Mouse (Mus musculus): ENCODE measurements at regions not wholly inside any gene's neighbourhood (a gene's known extent, or its start where the extent isn't known, plus 50 kb on each side); places are given as distances from the start of the nearest gene placed in this dataset.

DNA sequence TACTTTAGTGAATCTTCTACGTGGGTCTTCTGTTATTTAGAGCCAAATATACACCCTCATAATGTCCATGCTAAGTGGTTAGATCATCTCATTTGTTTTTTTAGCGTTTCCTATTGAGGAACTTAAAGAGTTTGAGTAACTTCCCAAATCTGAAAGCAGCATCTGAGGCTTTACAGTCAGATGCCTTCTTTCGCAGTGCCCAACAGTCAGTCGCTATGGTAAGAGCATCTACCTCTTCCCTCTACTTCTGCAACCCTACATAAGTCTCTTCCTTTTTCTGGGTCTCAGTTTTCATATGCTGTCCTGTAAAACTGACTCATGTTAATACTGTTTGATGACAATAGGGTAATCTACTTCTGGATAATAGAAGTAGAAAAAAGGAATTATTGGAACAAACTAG, 146.8 kb downstream of the Ktn1 start:
- Histone ChIP-seq H3K4me1 (no peaks in the 10 kb centered on the region), H3K27me3 (replicated peaks) (no peaks in the 10 kb centered on the region), H3K9me3 (no peaks in the 10 kb centered on the region), H3K36me3 (replicated peaks; ENCODE audit: low read length) (no peaks in the 10 kb centered on the region), H3K4me3 (replicated peaks) (no peak overlapping the region)
- no peak for TF ChIP-seq FLI1 (IDR thresholded peaks at IDR 0.05; ENCODE audit: low read length)
- no peak for TF ChIP-seq GATA1 (IDR thresholded peaks at IDR 0.05; ENCODE audit: borderline replicate concordance, low read length)

DNA sequence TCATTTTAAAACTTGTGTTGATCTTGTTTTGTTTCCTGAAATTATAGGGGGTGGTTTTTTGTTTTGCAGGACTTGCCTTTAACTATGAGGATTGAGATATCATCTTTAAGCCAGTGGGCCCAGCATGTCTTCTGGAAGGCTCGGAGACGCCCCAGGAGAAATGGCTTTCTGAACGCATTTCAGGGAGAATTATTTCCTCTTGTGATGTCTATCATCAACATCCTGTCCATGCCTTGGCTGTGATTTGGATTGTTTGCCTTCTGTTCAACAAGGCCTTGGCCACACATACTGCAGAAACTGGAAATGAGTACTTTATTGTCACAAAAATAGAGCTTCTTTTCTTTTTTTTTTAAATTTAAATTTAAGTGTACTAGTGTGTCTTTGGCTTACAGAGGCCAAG, 150.0 kb downstream of the Ktn1 start:
- no peak overlapping the region for H3K4me3 ChIP-seq (replicated peaks)
- H3K36me3 ChIP-seq (replicated peaks; ENCODE audit: low read length): no peaks in the 10 kb centered on the region
- no peaks in the 10 kb centered on the region for H3K27me3 ChIP-seq (replicated peaks)
- TF ChIP-seq FLI1 (IDR thresholded peaks at IDR 0.05; ENCODE audit: low read length) (no peak), GATA1 (IDR thresholded peaks at IDR 0.05; ENCODE audit: borderline replicate concordance, low read length) (no peak)
- H3K4me1 ChIP-seq: no peaks in the 10 kb centered on the region
- no peaks in the 10 kb centered on the region for H3K9me3 ChIP-seq

DNA sequence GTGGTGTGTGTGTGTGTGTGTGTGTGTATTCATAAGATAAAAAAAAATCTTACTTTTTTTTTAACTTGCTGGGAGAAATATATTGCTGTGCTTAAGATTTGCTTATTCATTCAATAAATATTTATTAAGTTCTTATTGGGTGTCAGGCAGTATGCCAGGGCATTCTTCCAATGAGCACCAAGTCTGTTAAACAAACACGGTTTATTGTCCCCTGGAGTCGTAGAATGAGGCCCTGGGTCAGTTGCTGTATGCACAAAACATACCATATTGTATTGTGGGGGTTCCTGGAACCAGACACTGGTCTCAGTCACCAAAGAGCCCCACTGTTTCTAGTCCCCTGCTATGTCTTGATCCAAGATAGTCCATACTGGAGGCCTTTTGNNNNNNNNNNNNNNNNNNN, 151.3 kb downstream of the Ktn1 start:
- H3K36me3 ChIP-seq (replicated peaks; ENCODE audit: low read length): no peaks in the 10 kb centered on the region
- TF ChIP-seq FLI1 (IDR thresholded peaks at IDR 0.05; ENCODE audit: low read length) (no peak), GATA1 (IDR thresholded peaks at IDR 0.05; ENCODE audit: borderline replicate concordance, low read length) (no peak)

DNA sequence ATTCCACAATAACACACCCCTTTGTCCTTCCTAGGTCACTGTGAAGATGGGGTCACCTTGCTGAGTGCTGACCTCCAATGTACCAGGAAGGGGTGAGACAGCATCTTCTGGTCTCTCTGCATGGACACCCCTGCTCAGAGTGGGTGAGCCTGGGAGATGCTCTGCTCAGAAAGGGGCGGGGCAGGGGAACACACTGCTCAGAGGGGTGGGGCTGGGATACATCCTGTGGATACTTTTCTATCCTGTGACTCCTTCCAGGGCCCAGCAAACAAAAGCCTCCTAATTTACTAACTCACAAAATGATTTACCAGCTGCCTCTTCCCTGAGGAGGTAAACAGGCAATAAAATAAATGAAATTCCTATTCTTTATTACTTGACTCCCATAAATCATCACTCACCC, 157.0 kb downstream of the Ktn1 start:
- Histone ChIP-seq H3K27me3 (replicated peaks) (no peaks in the 10 kb centered on the region), H3K9me3 (0 out of 2 replicates have a peak, but pooled peaks cover 3% of the 10 kb centered on the region), H3K36me3 (replicated peaks; ENCODE audit: low read length) (no peaks in the 10 kb centered on the region), H3K4me3 (replicated peaks) (no peak overlapping the region), H3K4me1 (no peaks in the 10 kb centered on the region)
- no peak for TF ChIP-seq FLI1 (IDR thresholded peaks at IDR 0.05; ENCODE audit: low read length)
- TF ChIP-seq GATA1 (IDR thresholded peaks at IDR 0.05; ENCODE audit: borderline replicate concordance, low read length): no peak

More for the DNA sequence above, 151.3 kb downstream of the Ktn1 start:
- Histone ChIP-seq H3K4me1 (no peaks in the 10 kb centered on the region), H3K27me3 (replicated peaks) (no peaks in the 10 kb centered on the region), H3K9me3 (no peaks in the 10 kb centered on the region), H3K4me3 (replicated peaks) (no peak overlapping the region)

DNA sequence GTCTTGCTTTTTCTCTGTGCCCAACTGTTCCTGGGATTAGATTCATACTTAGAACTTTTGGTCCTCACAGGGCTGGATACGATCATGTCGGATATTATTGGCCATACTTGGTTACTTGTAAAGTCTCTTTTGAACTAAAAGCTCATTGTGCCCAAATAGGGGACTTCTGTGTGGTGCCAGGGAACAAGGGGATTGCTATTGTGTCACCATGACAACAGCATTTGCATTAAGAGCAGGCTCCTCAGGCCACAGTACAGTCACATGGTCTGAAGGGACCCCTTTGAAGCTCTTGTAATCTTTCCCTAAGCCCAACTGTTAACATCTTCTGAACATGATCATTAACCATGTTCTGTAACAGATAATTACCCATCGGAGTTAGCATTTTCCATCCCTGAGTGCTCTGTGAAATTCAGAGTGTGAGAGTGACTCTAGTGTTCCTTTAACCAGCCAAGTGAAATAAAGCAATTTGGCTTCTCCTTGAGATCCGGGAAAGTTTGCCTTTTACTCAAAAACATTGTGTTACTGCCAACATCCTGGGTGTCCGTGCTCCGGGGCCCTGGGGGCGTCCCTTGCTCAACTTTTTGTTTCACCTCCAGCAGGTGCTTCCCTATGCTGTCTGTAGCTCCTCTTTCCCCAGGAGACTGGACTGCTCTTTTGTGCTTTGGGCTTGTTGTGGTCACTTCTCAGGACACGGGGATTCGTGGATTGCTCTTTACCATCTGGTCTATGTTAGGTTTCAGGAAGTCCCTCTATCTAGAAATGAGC, 157.7 kb downstream of the Ktn1 start:
- no peak overlapping the region for H3K4me3 ChIP-seq (replicated peaks)
- 0 out of 2 replicates have a peak, but pooled peaks cover 3% of the 10 kb centered on the region for H3K9me3 ChIP-seq
- H3K36me3 ChIP-seq (replicated peaks; ENCODE audit: low read length): no peaks in the 10 kb centered on the region
- TF ChIP-seq FLI1 (IDR thresholded peaks at IDR 0.05; ENCODE audit: low read length) (no peak), GATA1 (IDR thresholded peaks at IDR 0.05; ENCODE audit: borderline replicate concordance, low read length) (no peak)
- no peaks in the 10 kb centered on the region for H3K27me3 ChIP-seq (replicated peaks)
- H3K4me1 ChIP-seq: no peaks in the 10 kb centered on the region

DNA sequence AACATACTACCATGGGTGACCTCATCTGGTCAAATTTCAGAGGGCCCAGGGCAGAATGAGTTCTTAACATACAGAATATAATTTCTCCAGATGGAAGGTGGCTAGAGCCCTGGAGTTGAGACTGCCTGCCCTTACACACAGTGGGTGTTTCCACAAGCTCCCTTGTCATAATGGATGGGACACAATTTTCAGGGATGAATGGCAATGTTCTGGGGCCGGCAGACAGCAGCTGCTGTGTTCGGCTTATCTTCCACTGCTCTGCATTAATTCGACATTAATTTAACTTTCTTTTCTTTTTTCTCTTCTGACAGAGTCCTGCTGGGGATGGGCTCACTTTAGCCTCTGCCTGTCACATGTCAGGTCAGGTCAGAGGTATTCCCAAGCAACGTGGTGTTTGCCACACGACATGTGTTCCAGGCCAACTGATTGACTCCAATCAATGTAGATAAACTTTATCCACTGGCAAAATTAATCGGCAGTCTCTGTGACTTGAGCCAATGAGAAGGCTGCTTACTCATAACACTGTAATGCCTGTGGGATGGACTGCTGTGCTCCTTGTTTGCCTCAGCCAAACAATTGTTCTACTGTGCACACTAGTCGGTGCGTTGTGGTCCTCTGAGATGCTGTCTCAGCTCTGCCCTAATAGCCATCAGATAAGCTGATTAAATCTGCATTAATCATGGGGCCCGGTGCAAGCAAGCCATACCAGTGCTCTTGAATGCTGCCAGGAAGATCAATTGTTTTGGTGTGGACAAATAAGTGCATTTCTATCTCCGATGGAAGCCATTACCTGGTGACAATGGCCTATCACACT, 160.1 kb downstream of the Ktn1 start:
- no peaks in the 10 kb centered on the region for H3K27me3 ChIP-seq (replicated peaks)
- no peak overlapping the region for H3K4me3 ChIP-seq (replicated peaks)
- H3K4me1 ChIP-seq: no peaks in the 10 kb centered on the region
- H3K36me3 ChIP-seq (replicated peaks; ENCODE audit: low read length): no peaks in the 10 kb centered on the region
- TF ChIP-seq GATA1 (IDR thresholded peaks at IDR 0.05; ENCODE audit: borderline replicate concordance, low read length) (no peak), FLI1 (IDR thresholded peaks at IDR 0.05; ENCODE audit: low read length) (no peak)
- 0 out of 2 replicates have a peak, but pooled peaks cover 3% of the 10 kb centered on the region for H3K9me3 ChIP-seq

DNA sequence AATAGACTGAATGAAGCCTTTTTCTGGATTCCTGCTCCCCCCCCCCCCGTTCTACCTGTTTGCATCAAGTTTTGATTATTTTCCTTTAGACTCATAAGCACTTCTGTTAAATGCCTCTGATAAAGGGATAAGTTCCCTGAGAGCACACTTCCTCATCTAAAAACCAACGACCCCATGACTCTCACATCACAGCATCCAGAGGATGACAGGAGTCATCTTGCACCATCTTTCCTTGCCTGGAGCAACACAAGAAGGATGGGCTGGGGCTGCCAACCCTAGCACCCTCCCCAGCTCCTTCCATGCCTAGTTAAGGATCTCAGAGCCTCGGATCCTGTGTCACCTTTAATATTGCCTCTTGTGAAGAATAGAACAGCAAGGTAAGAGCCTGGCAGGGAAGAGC, 170.0 kb downstream of the Ktn1 start:
- Histone ChIP-seq H3K9me3 (no peaks in the 10 kb centered on the region), H3K4me1 (no peaks in the 10 kb centered on the region), H3K36me3 (replicated peaks; ENCODE audit: low read length) (no peaks in the 10 kb centered on the region), H3K4me3 (replicated peaks) (no peak overlapping the region), H3K27me3 (replicated peaks) (no peaks in the 10 kb centered on the region)
- TF ChIP-seq FLI1 (IDR thresholded peaks at IDR 0.05; ENCODE audit: low read length): no peak
- TF ChIP-seq GATA1 (IDR thresholded peaks at IDR 0.05; ENCODE audit: borderline replicate concordance, low read length): no peak

DNA sequence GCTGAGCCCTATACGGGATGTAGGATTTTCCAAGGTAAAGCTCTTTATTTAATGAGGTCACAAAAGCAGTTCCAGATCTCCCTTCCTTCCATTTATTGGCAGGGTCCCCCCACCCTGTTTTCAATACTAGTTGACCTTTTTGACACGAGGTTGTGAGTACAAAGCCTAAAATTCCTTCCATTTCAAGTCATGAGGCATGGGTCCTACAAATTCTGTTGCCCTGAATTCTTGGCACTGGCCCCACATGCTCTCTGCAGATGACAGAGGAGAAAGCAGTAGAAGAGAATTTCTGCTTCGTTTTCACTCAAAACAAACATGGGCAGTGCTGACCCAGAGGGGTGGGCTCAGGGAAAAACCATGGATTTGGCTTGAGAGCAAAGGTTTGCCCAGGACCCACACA, 170.4 kb downstream of the Ktn1 start:
- Histone ChIP-seq H3K9me3 (no peaks in the 10 kb centered on the region), H3K4me3 (replicated peaks) (no peak overlapping the region)

DNA sequence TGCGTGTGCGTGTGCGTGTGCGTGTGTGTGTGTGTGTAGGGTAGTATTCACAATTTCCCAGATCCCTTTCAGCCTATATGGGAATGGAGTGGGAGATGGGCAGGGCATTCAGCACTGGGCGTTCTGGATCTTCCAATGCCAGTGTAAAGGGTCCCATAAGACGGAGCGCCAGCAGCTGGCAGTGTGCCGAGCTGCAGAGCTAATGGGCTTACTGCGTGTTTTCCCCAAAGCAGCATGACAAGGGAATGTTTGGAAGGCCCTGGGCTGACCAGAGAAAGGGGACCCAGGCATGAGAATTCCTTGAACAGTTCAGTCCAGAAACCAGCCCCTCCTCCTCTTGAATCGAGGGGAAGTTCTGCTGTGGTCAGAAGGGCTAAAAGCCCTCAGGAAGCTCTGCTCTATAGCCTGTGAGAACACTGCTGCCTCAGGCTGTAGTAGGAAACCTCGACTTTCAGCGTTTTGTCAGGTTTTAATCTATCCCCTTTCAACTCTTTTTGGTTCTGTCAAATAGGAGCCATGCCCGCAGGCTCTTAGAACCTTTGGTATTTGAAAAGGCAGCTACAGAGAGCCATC, 172.4 kb downstream of the Ktn1 start:
- Histone ChIP-seq H3K27me3 (replicated peaks) (no peaks in the 10 kb centered on the region), H3K9me3 (no peaks in the 10 kb centered on the region), H3K36me3 (replicated peaks; ENCODE audit: low read length) (no peaks in the 10 kb centered on the region), H3K4me1 (no peaks in the 10 kb centered on the region), H3K4me3 (replicated peaks) (no peak overlapping the region)
- TF ChIP-seq GATA1 (IDR thresholded peaks at IDR 0.05; ENCODE audit: borderline replicate concordance, low read length) (no peak), FLI1 (IDR thresholded peaks at IDR 0.05; ENCODE audit: low read length) (no peak)

More for the DNA sequence above, 170.4 kb downstream of the Ktn1 start:
- Histone ChIP-seq H3K4me1 (no peaks in the 10 kb centered on the region), H3K36me3 (replicated peaks; ENCODE audit: low read length) (no peaks in the 10 kb centered on the region), H3K27me3 (replicated peaks) (no peaks in the 10 kb centered on the region)
- TF ChIP-seq FLI1 (IDR thresholded peaks at IDR 0.05; ENCODE audit: low read length): no peak

DNA sequence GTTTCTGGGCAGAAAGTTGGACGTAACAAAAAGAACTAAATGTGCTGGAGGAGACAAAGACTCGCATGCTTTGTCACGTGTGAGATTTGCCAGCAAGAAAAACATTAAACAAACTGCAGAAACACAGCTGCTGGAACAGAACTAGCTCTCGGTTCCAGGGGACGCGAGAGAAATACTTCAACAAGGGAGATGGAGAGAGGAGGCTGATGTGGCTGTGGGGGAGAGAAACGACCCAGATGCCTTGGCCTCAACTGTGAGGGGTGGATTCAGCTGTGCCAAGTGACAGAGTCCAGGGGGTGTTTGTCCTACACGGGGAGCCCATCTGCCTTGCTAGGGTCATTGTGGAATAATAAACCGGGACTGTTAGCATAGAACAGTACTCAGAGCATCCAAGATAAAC, 174.9 kb downstream of the Ktn1 start:
- no peak for TF ChIP-seq GATA1 (IDR thresholded peaks at IDR 0.05; ENCODE audit: borderline replicate concordance, low read length)
- TF ChIP-seq FLI1 (IDR thresholded peaks at IDR 0.05; ENCODE audit: low read length): no peak
- Histone ChIP-seq H3K9me3 (no peaks in the 10 kb centered on the region), H3K27me3 (replicated peaks) (no peaks in the 10 kb centered on the region), H3K4me3 (replicated peaks) (no peak overlapping the region), H3K4me1 (no peaks in the 10 kb centered on the region), H3K36me3 (replicated peaks; ENCODE audit: low read length) (no peaks in the 10 kb centered on the region)
